Mouse (Mus musculus): ENCODE measurements around the gene Inhbb. TPM values are rescaled to one million over a fixed set of nuclear protein-coding genes. Genes with fewer than 3 reads are reported as not detected.

Gene Inhbb
- polyA plus RNA-seq, 1 experiment = 6.0 TPM

DNA sequence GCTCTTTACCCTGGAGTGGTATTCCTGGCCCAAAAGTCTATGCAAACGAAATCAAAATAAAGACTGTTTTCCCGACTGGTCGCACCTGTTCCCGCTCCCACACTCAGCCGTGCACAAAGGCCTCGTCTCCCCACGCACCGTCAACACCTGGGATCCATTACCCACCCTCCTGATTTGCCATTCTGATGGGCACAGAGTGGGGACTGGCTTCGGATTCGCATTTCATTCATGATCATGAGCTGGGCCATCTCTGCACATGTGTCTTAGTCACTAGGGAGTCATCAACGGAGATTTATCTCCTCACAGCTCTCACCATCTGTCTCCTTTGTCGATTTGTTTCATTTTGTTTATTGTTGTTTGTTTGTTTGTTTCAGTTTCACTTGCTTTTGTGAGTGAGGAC lies 54.5 kb downstream of the Inhbb start:
- DNase-seq (ENCODE audit: low read depth) = no peak
- TF ChIP-seq POLR2A (IDR thresholded peaks at IDR 0.05; ENCODE audit: borderline replicate concordance, extremely low read depth, insufficient read depth, insufficient read length, poor library complexity, severe bottlenecking) = no peak
- no peak for TF ChIP-seq CTCF (IDR thresholded peaks at IDR 0.05; ENCODE audit: borderline replicate concordance, extremely low read depth, insufficient read depth, insufficient read length)

DNA sequence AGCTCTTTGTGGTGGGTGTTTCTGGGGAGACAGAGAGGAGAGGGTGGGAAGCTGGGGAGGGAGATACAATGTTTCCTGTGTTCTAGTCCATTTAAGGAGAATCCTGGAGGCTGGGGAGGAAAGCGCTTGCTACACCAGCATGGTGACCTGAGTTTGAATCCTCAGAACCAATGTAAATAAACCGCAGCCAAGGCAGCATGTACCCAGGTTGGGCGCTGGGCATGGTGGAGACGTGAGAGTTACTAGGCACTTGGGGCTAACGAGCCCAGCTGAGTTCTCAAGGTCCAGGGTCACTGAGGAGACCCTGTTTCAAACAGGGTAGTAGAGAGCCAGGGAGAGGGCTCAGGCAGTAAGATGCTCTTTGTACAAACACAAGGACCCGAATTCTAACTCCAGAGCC lies 55.7 kb downstream of the Inhbb start:
- TF ChIP-seq POLR2A (IDR thresholded peaks at IDR 0.05; ENCODE audit: borderline replicate concordance, extremely low read depth, insufficient read depth, insufficient read length, poor library complexity, severe bottlenecking) (no peak), CTCF (IDR thresholded peaks at IDR 0.05; ENCODE audit: borderline replicate concordance, extremely low read depth, insufficient read depth, insufficient read length) (no peak)
- no peak for DNase-seq (ENCODE audit: low read depth)

Other genes starting within 250 kb of the Inhbb start
- 20.6 and 31.1 TPM in 2 replicates for gene Ralb, start 82.5 kb upstream of the Inhbb start, polyA plus RNA-seq (2012; rRNA removed)
- gene Tmem185b, start 103.9 kb upstream of the Inhbb start, polyA plus RNA-seq (2012; rRNA removed) = 15.6 and 21.2 TPM in 2 replicates
- gene Epb41l5, start 226.8 kb upstream of the Inhbb start, polyA plus RNA-seq (2012; rRNA removed) = 10.6 and 13.5 TPM in 2 replicates